Mouse (Mus musculus) olfactory bulb, adult 2 months (tissue): ENCODE results near the gene Cacna1d.

Experiments used
- CTCF ChIP-seq: fragments of 200-500 bp; IDR thresholded peaks from 2 replicates; pipeline ENCODE4 v1.5.1; 2012; ENCODE audit warnings: low read depth, mild to moderate bottlenecking, low read length, moderate library complexity; ENCODE audit not compliant: insufficient read depth
- POLR2A ChIP-seq: fragments of 200-500 bp; IDR thresholded peaks from 2 replicates; pipeline ENCODE4 v1.6.1; 2012; ENCODE audit warnings: mild to moderate bottlenecking, low read depth, low read length, moderate library complexity; ENCODE audit not compliant: insufficient read depth

DNA sequence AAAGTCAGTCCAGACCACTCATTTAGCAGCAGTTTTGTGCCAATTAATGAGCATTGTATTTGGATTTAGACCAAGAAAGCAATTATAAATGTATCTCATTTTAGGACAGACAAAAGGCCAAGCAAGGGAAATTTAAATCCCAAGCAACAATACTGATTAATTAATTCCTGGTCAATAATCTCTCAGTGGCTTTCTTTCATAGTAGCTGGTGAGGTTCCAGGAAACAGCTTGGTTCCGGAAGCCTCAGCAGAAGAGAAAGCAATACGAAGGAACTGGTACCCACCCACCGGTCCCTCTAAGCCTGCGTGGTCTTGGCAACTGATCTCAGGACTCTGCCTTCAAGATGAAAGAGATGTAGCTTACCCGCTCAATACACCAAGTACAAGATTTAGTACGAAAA lies 319.7 kb downstream of the Cacna1d start:
- no peak for TF ChIP-seq POLR2A
- no peak for TF ChIP-seq CTCF
